Mouse (Mus musculus) thymus, adult 2 months (tissue): Measurements from ENCODE around the gene Lrrc55. TPM values are rescaled to one million over a fixed set of nuclear protein-coding genes. Genes with fewer than 3 reads are reported as not detected.

Experiments used
- DNase-seq: peaks from one replicate; pipeline ENCODE4 v3.0.0; 2021
- H3K27ac ChIP-seq: fragments of 200-500 bp; 2 replicates; pipeline ENCODE4 v1.5.1; 2012; ENCODE audit warnings: low read length, control low read depth; ENCODE audit not compliant: control insufficient read depth, insufficient read depth
- H3K27me3 ChIP-seq: fragments of 200-500 bp; 2 replicates; pipeline ENCODE4 v1.6.1; 2012; ENCODE audit warnings: mild to moderate bottlenecking, low read length, moderate library complexity, mixed read lengths; ENCODE audit not compliant: control insufficient read depth, insufficient read depth
- H3K36me3 ChIP-seq: fragments of 200-500 bp; 2 replicates; pipeline ENCODE4 v1.6.1; 2012; ENCODE audit warnings: mild to moderate bottlenecking, low read length, moderate library complexity; ENCODE audit not compliant: control insufficient read depth, insufficient read depth
- H3K4me1 ChIP-seq: fragments of 200-500 bp; replicated peaks from 2 replicates; pipeline ENCODE4 v1.6.1; 2012; ENCODE audit warnings: low read length; ENCODE audit not compliant: control insufficient read depth, insufficient read depth
- H3K4me3 ChIP-seq: fragments of 200-500 bp; 2 replicates; pipeline ENCODE4 v1.5.1; 2012; ENCODE audit warnings: mild to moderate bottlenecking, low read length, control low read depth, moderate library complexity; ENCODE audit not compliant: control insufficient read depth, insufficient read depth
- CTCF ChIP-seq: fragments of 200-500 bp; IDR thresholded peaks from 2 replicates; pipeline ENCODE4 v1.5.1; 2012; ENCODE audit warnings: mild to moderate bottlenecking, control low read depth, low read length, moderate library complexity, borderline replicate concordance; ENCODE audit not compliant: control insufficient read depth, poor library complexity, insufficient read depth; ENCODE audit errors: extremely low read depth
- POLR2A ChIP-seq: fragments of 200-500 bp; IDR thresholded peaks from 2 replicates; pipeline ENCODE4 v1.6.1; 2012; ENCODE audit warnings: mild to moderate bottlenecking, low read length, control low read depth, moderate library complexity; ENCODE audit not compliant: control insufficient read depth, poor library complexity, insufficient read depth; ENCODE audit errors: extremely low read depth
- WGBS: fragments of 180-500 bp; shearing (Covaris S2); methylation state at CpG from one replicate; pipeline ENCODE4 v1.1.7; 2018; 5-methylcytosine and 5-hydroxymethylcytosine counted together
- polyA plus RNA-seq: library from polyadenylated mRNA; depleted of rRNA; stranded (reverse); fragments of >200 nt; gene quantifications from 2 replicates; pipeline ENCODE4 v1.2.3, GENCODE M21; 2012; rRNA removed

Gene Lrrc55
- polyA plus RNA-seq, 1 experiment = 0.50 TPM

DNA sequence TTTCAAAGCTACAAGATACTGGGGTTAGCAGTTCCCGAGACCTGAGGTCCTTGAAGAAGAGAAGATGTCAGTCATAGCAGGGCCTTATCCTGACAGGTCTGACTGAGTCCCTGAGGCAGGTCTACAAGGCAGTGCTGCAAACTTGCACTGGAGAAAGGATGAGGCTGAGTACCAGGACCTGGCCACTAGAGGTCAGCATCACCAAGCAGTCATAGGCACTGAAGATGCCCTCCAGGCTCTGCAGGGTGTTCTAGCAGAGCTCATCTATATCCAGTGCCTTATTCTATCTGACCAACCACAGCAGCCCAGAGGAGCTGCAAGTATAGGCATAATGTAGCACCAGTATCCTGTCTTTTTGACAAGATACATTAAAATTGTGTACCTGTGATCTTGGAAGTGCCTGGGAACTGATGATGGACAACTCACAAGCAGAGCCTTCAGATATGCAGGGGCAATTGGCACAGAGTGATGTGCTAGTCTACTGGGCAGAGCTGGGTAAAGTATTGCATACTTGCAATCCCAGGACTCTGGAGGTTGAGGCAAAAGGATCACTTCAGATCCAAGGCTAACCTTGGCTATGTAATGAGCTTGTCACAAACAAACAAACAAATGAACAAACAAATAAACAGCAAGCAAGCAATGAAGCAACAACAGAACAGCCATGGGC is 73.0 kb downstream of the Lrrc55 start:
- H3K27ac ChIP-seq = no peak overlapping the region
- WGBS = 66% methylated on average over 1 of the region's 1 CpGs
- DNase-seq = peak; percentile 46
- H3K4me1 ChIP-seq = no peaks in the 10 kb centered on the region
- H3K4me3 ChIP-seq = no peak overlapping the region
- H3K36me3 ChIP-seq = no peaks in the 10 kb centered on the region
- no peaks in the 10 kb centered on the region for H3K27me3 ChIP-seq
- TF ChIP-seq POLR2A = no peak
- TF ChIP-seq CTCF = peak; percentile 60; the same call in 1 of the 2 replicates

DNA sequence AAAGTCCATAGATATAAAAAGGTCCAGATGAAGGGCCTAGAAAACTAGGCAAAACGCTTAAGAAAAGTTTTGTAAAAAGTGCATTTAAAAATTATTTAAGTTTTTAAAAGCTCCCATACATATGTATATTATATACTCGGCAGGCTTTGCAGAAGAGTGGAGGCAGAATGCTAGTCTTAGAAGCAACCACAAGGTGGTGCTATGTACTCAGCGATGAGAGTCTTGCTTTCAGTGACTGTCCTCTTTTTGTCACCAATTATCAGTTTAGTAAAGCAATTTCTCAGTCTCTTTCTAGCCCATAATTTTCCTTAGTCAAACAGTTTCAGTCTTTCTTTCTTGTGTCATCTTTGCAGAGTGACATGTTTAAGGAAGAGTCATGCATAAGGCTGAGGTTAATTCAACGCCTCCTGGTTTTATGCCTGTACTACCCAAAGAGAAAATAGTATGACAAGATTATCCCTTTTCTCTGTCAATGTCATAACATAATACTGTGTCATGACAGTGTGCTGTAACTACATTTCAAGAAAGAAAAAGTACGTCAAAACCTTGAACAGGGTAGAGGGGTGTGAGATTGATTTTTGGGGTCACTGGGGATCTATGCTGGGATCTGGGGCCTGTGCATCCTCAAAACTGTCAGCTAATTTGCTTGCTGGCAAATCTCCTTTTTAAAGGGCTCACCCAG is 73.7 kb downstream of the Lrrc55 start:
- Histone ChIP-seq H3K27me3 (no peaks in the 10 kb centered on the region), H3K27ac (no peak overlapping the region), H3K4me3 (no peak overlapping the region), H3K36me3 (no peaks in the 10 kb centered on the region), H3K4me1 (no peaks in the 10 kb centered on the region)
- TF ChIP-seq CTCF = no peak
- TF ChIP-seq POLR2A = no peak
- peak; percentile 13 for DNase-seq
- 34% methylated on average over 5 of the region's 5 CpGs for WGBS

Other genes starting within 250 kb of the Lrrc55 start
- 3.3 and 5.5 TPM in 2 replicates for gene Prg2, start 216.7 kb downstream of the Lrrc55 start, polyA plus RNA-seq
- 0.48 and 0.88 TPM in 2 replicates for gene Prg3, start 209.0 kb downstream of the Lrrc55 start, polyA plus RNA-seq
- 248 and 287 TPM in 2 replicates for gene Ssrp1, start 160.0 kb downstream of the Lrrc55 start, polyA plus RNA-seq
- 0.38 and 0.54 TPM in 2 replicates for gene P2rx3, start 159.7 kb downstream of the Lrrc55 start, polyA plus RNA-seq
- gene Tnks1bp1, start 149.2 kb downstream of the Lrrc55 start, polyA plus RNA-seq = 32.5 and 36.9 TPM in 2 replicates
- 4.1 and 4.5 TPM in 2 replicates for gene Aplnr, start 61.0 kb downstream of the Lrrc55 start, polyA plus RNA-seq
- gene Olfr987, start 142.1 kb upstream of the Lrrc55 start, polyA plus RNA-seq = not detected in 2 replicates
- not detected in 2 replicates for gene Olfr988, start 166.0 kb upstream of the Lrrc55 start, polyA plus RNA-seq
- gene Olfr992, start 212.3 kb upstream of the Lrrc55 start, polyA plus RNA-seq = not detected in 2 replicates
- not detected in 2 replicates for gene Olfr993, start 217.7 kb upstream of the Lrrc55 start, polyA plus RNA-seq
- gene Olfr994, start 239.3 kb upstream of the Lrrc55 start, polyA plus RNA-seq = not detected in 2 replicates
- gene Olfr995, start 246.4 kb upstream of the Lrrc55 start, polyA plus RNA-seq = not detected in 2 replicates